Comparison of ENCODE assay signal across 19 mouse cellular contexts in genomic region chr9:121969841-121970381, GRCm38 (mm10). TPM values are rescaled to one million over a fixed set of nuclear protein-coding genes. Genes with fewer than 3 reads are reported as not detected.
A peak's percentile ranks its signal among the peaks of the same experiment; 100 is the strongest.
DNase-seq lines count a peak whose midpoint lies in the region; ATAC-seq and TF ChIP-seq lines count a peak whose summit lies in the region.
"Had no signal": no experiment of that assay in that cellular context is flagged by ENCODE, and none has a peak within 500 bp of the region (broad histone marks: within the 10 kb centered on the region; RNA-seq: fewer than 3 reads in every experiment).

No protein-coding gene starts in this region.

- intact Hi-C loops in gastrocnemius, postnatal 14 days (cut with DNase I; ENCODE audit: low total_unique reads) = no loop called here

- H3K36me3 ChIP-seq in forebrain, embryonic 15.5 days = no peaks in the 10 kb centered on the region
- H3K36me3 ChIP-seq in forebrain, embryonic 12.5 days (replicated peaks) = no peaks in the 10 kb centered on the region
- H3K36me3 ChIP-seq in midbrain, embryonic 11.5 days (ENCODE audit: control insufficient read depth, insufficient read depth, low read length) = no peaks in the 10 kb centered on the region
- no peaks in the 10 kb centered on the region for H3K36me3 ChIP-seq in midbrain, embryonic 15.5 days (replicated peaks)

- H3K9me3 ChIP-seq in forebrain, embryonic 15.5 days = no peaks in the 10 kb centered on the region
- no peaks in the 10 kb centered on the region for H3K9me3 ChIP-seq in forebrain, embryonic 12.5 days
- no peaks in the 10 kb centered on the region for H3K9me3 ChIP-seq in midbrain, embryonic 11.5 days (ENCODE audit: control insufficient read depth, low read length)
- H3K9me3 ChIP-seq in midbrain, embryonic 15.5 days = no peaks in the 10 kb centered on the region
- H3K9me3 ChIP-seq: megakaryocyte, embryonic 14.5 days had no signal

- no peak overlapping the region for H3K4me3 ChIP-seq in forebrain, embryonic 15.5 days
- H3K4me3 ChIP-seq in forebrain, embryonic 12.5 days (replicated peaks) = no peak overlapping the region
- no peak overlapping the region for H3K4me3 ChIP-seq in midbrain, embryonic 11.5 days (ENCODE audit: low read depth, low read length)
- H3K4me3 ChIP-seq in midbrain, embryonic 15.5 days = no peak overlapping the region
- no peak overlapping the region for H3K4me3 ChIP-seq in olfactory bulb, adult 2 months (ENCODE audit: insufficient read depth, low read depth, low read length)
- H3K4me3 ChIP-seq: megakaryocyte, embryonic 14.5 days had no signal

- no peaks in the 10 kb centered on the region for H3K27me3 ChIP-seq in forebrain, embryonic 15.5 days
- no peaks in the 10 kb centered on the region; the same call in 1 of the 2 replicates for H3K27me3 ChIP-seq in forebrain, embryonic 12.5 days
- H3K27me3 ChIP-seq in midbrain, embryonic 11.5 days (ENCODE audit: control insufficient read depth, insufficient read depth, low read length) = no peaks in the 10 kb centered on the region
- H3K27me3 ChIP-seq in midbrain, embryonic 15.5 days (replicated peaks) = no peaks in the 10 kb centered on the region

- H3K9ac ChIP-seq in forebrain, embryonic 15.5 days (replicated peaks) = no peak overlapping the region
- no peak overlapping the region for H3K9ac ChIP-seq in forebrain, embryonic 12.5 days
- H3K9ac ChIP-seq in midbrain, embryonic 11.5 days (ENCODE audit: low read length) = no peak overlapping the region
- H3K9ac ChIP-seq in midbrain, embryonic 15.5 days = no peak overlapping the region
- H3K9ac ChIP-seq: lung, embryonic 14.5 days had no signal

- peak overlapping the region; percentile 27; the same call in 1 of the 2 replicates for H3K27ac ChIP-seq in forebrain, embryonic 15.5 days (replicated peaks)
- no peak overlapping the region for H3K27ac ChIP-seq in forebrain, embryonic 12.5 days
- H3K27ac ChIP-seq in midbrain, embryonic 11.5 days (ENCODE audit: low read depth, low read length) = no peak overlapping the region
- H3K27ac ChIP-seq in midbrain, embryonic 15.5 days = no peak overlapping the region
- H3K27ac ChIP-seq in olfactory bulb, adult 2 months (ENCODE audit: insufficient read depth, low read depth, low read length) = peak overlapping the region; percentile 79

- 56% methylated on average over 5 of the region's 5 CpGs for WGBS in forebrain, embryonic 15.5 days
- WGBS in forebrain, embryonic 12.5 days = 76% methylated on average over 5 of the region's 5 CpGs
- 66% methylated on average over 5 of the region's 5 CpGs for WGBS in midbrain, embryonic 11.5 days
- WGBS in midbrain, embryonic 15.5 days = 56% methylated on average over 5 of the region's 5 CpGs
- 44% methylated on average over 5 of the region's 5 CpGs for WGBS in olfactory bulb, adult 2 months

- peaks cover 6% of the 10 kb centered on the region for H3K4me1 ChIP-seq in forebrain, embryonic 15.5 days
- no peaks in the 10 kb centered on the region for H3K4me1 ChIP-seq in forebrain, embryonic 12.5 days
- no peaks in the 10 kb centered on the region for H3K4me1 ChIP-seq in midbrain, embryonic 11.5 days (ENCODE audit: control insufficient read depth, insufficient read depth, low read length)
- no peaks in the 10 kb centered on the region for H3K4me1 ChIP-seq in midbrain, embryonic 15.5 days
- H3K4me1 ChIP-seq in olfactory bulb, adult 2 months (ENCODE audit: control insufficient read depth, insufficient read depth, low read length) = peaks cover 7% of the 10 kb centered on the region; the same call in 1 of the 2 replicates
- H3K4me1 ChIP-seq: megakaryocyte, embryonic 14.5 days had no signal

- no peak overlapping the region for H3K4me2 ChIP-seq in forebrain, embryonic 15.5 days (replicated peaks)
- H3K4me2 ChIP-seq in forebrain, embryonic 12.5 days = no peak overlapping the region
- H3K4me2 ChIP-seq in midbrain, embryonic 11.5 days = no peak overlapping the region
- H3K4me2 ChIP-seq in midbrain, embryonic 15.5 days = no peak overlapping the region
- H3K4me2 ChIP-seq: lung, embryonic 14.5 days had no signal

- no peak for ATAC-seq in forebrain, embryonic 15.5 days (replicated peaks)
- no peak for ATAC-seq in forebrain, embryonic 12.5 days (ENCODE audit: low FRiP score)
- no peak for ATAC-seq in midbrain, embryonic 11.5 days (ENCODE audit: low FRiP score)
- ATAC-seq in midbrain, embryonic 15.5 days (replicated peaks) = no peak
- ATAC-seq in megakaryocyte, adult 5-6 weeks (ENCODE audit: poor library complexity, severe bottlenecking) = no peak
- ATAC-seq in CD4-positive, CD25-positive, alpha-beta regulatory T cell, adult 4 months = no peak

- no peak for TF ChIP-seq CTCF in olfactory bulb, adult 2 months (IDR thresholded peaks at IDR 0.05; ENCODE audit: insufficient read depth, low read depth, low read length)

- TF ChIP-seq POLR2A in olfactory bulb, adult 2 months (IDR thresholded peaks at IDR 0.05; ENCODE audit: insufficient read depth, low read depth, low read length) = no peak

- peak; percentile 41 for DNase-seq in midbrain, embryonic 11.5 days (ENCODE audit: low spot score, missing footprints)
- DNase-seq in gastrocnemius, postnatal 14 days = peak; percentile 36
- DNase-seq: cerebellum, adult 9-11 months; heart, postnatal 14 days; kidney, adult 9 months; lung, embryonic 14.5 days; right cerebral cortex, postnatal 14 days had no signal

RNA-seq across cellular contexts. Expression of gene Fam198a, which starts 19.1 kb away (rescaled TPM):
- polyA plus RNA-seq in forebrain, embryonic 15.5 days (2015; fragmentation: Nextera tagmentation; extraction: Ambion mirVana) = 1.4 TPM in 2 replicates
- 1.2 and 1.3 TPM in 2 replicates for polyA plus RNA-seq in forebrain, embryonic 12.5 days (2016; fragmentation: Nextera tagmentation; extraction: Ambion mirVana)
- 0.23 and 0.52 TPM in 2 replicates for polyA plus RNA-seq in midbrain, embryonic 11.5 days (2014; fragmentation: Nextera tagmentation; extraction: Ambion mirVana)
- 1.7 and 2.2 TPM in 2 replicates for polyA plus RNA-seq in midbrain, embryonic 15.5 days (2015; fragmentation: Nextera tagmentation; extraction: Ambion mirVana)
- total RNA-seq in gastrocnemius, postnatal 14 days (2021) = 1 to 10 TPM; 3.1 to 4.3 TPM
- polyA plus RNA-seq in olfactory bulb, adult 2 months (2012; ENCODE audit: insufficient read depth, insufficient read length, low replicate concordance, missing spikeins) = not detected in 2 replicates
- total RNA-seq in megakaryocyte, adult 5-6 weeks (2015) = not detected in 2 replicates
- total RNA-seq in megakaryocyte, adult 5-6 weeks (2017) = not detected in 2 replicates
- polyA plus RNA-seq in CD4-positive, CD25-positive, alpha-beta regulatory T cell, adult 4 months (2017; shearing (Covaris generic)) = under 1 TPM in 1 of 2 experiments, not detected in 1; 0.29 TPM

RNA-seq across cellular contexts. Expression of gene Pomgnt2, which starts 27.0 kb away (rescaled TPM):
- polyA plus RNA-seq in forebrain, embryonic 15.5 days (2015; fragmentation: Nextera tagmentation; extraction: Ambion mirVana) = 23.9 and 28.3 TPM in 2 replicates
- polyA plus RNA-seq in forebrain, embryonic 12.5 days (2016; fragmentation: Nextera tagmentation; extraction: Ambion mirVana) = 14.0 and 15.2 TPM in 2 replicates
- polyA plus RNA-seq in midbrain, embryonic 11.5 days (2014; fragmentation: Nextera tagmentation; extraction: Ambion mirVana) = 8.9 and 9.7 TPM in 2 replicates
- polyA plus RNA-seq in midbrain, embryonic 15.5 days (2015; fragmentation: Nextera tagmentation; extraction: Ambion mirVana) = 37.1 and 37.9 TPM in 2 replicates
- 1 to 10 TPM; 7.1 to 9.0 TPM for total RNA-seq in gastrocnemius, postnatal 14 days (2021)
- not detected in 2 replicates for polyA plus RNA-seq in olfactory bulb, adult 2 months (2012; ENCODE audit: insufficient read depth, insufficient read length, low replicate concordance, missing spikeins)
- total RNA-seq in megakaryocyte, adult 5-6 weeks (2015) = 1.4 TPM in 1 of 2 replicates, not detected in the other
- total RNA-seq in megakaryocyte, adult 5-6 weeks (2017) = 0.18 and 1.5 TPM in 2 replicates
- not detected for polyA plus RNA-seq in CD4-positive, CD25-positive, alpha-beta regulatory T cell, adult 4 months (2017; shearing (Covaris generic))

RNA-seq across cellular contexts. Expression of gene Cyp8b1, which starts 53.8 kb away (rescaled TPM):
- 0.15 TPM in 1 of 2 replicates, not detected in the other for polyA plus RNA-seq in forebrain, embryonic 15.5 days (2015; fragmentation: Nextera tagmentation; extraction: Ambion mirVana)
- not detected in 2 replicates for polyA plus RNA-seq in forebrain, embryonic 12.5 days (2016; fragmentation: Nextera tagmentation; extraction: Ambion mirVana)
- not detected in 2 replicates for polyA plus RNA-seq in midbrain, embryonic 11.5 days (2014; fragmentation: Nextera tagmentation; extraction: Ambion mirVana)
- not detected in 2 replicates for polyA plus RNA-seq in midbrain, embryonic 15.5 days (2015; fragmentation: Nextera tagmentation; extraction: Ambion mirVana)
- total RNA-seq in gastrocnemius, postnatal 14 days (2021) = not detected
- not detected in 2 replicates for polyA plus RNA-seq in olfactory bulb, adult 2 months (2012; ENCODE audit: insufficient read depth, insufficient read length, low replicate concordance, missing spikeins)
- total RNA-seq in megakaryocyte, adult 5-6 weeks (2015) = not detected in 2 replicates
- total RNA-seq in megakaryocyte, adult 5-6 weeks (2017) = 0.18 TPM in 1 of 2 replicates, not detected in the other
- polyA plus RNA-seq in CD4-positive, CD25-positive, alpha-beta regulatory T cell, adult 4 months (2017; shearing (Covaris generic)) = not detected
- total RNA-seq: layer of hippocampus, adult 18-20 months; left cerebral cortex, postnatal 36 days had no signal
- polyA plus RNA-seq: embryonic facial prominence, embryonic 11.5 days; lung, embryonic 14.5 days; neural tube, embryonic 11.5 days; stomach, embryonic 14.5 days had no signal

Comparison
In these comparisons a context has a peak if more than half of its experiments do, and no peak if none do; other contexts are left out.
1. H3K27ac ChIP-seq: peak in forebrain, embryonic 15.5 days (single experiment) and olfactory bulb, adult 2 months (single experiment); none in forebrain, embryonic 12.5 days (single experiment), midbrain, embryonic 11.5 days (single experiment) and midbrain, embryonic 15.5 days (single experiment).